Mouse (Mus musculus) kidney, postnatal 10 days (tissue): ENCODE measurements around the gene Ccl7.

Experiments used
- DNase-seq: peaks from one replicate; pipeline ENCODE4 v3.0.0; 2021; ENCODE audit warnings: mixed read lengths

The Ccl7 gene

GRCm38 (mm10) chr11:82045471-82045870 lies at the start of gene Ccl7:
TSS of gene Ccl7 (plus strand) at chr11:82045712.
- DNase-seq: no peak

- DNase-seq: peak; percentile 74
Observed at GRCm38 (mm10) chr11:81996172-81996841, 49.2 kb upstream of the Ccl7 start.

GRCm38 (mm10) chr11:81997085-81997484 lies 48.4 kb upstream of the Ccl7 start:
- DNase-seq: no peak

GRCm38 (mm10) chr11:81998646-81999045 lies 46.9 kb upstream of the Ccl7 start:
- no peak for DNase-seq

GRCm38 (mm10) chr11:81999469-81999868 lies 46.0 kb upstream of the Ccl7 start:
- DNase-seq: no peak

- no peak for DNase-seq
Observed at GRCm38 (mm10) chr11:82000581-82000980, 44.9 kb upstream of the Ccl7 start.

GRCm38 (mm10) chr11:82004810-82005209 lies 40.7 kb upstream of the Ccl7 start:
- DNase-seq: no peak

GRCm38 (mm10) chr11:82006796-82007423 lies 38.6 kb upstream of the Ccl7 start:
- peak; percentile 78 for DNase-seq

- DNase-seq: no peak
Observed at GRCm38 (mm10) chr11:82010115-82010514, 35.4 kb upstream of the Ccl7 start.

- no peak for DNase-seq
Observed at GRCm38 (mm10) chr11:82011411-82012193, 33.9 kb upstream of the Ccl7 start.

- no peak for DNase-seq
Observed at GRCm38 (mm10) chr11:82013756-82014155, 31.8 kb upstream of the Ccl7 start.

GRCm38 (mm10) chr11:82015066-82015465 lies 30.4 kb upstream of the Ccl7 start:
- no peak for DNase-seq

- no peak for DNase-seq
Observed at GRCm38 (mm10) chr11:82016181-82016780, 29.2 kb upstream of the Ccl7 start.

- DNase-seq: no peak
Observed at GRCm38 (mm10) chr11:82019389-82019788, 26.1 kb upstream of the Ccl7 start.

- DNase-seq: no peak
Observed at GRCm38 (mm10) chr11:82019793-82020192, 25.7 kb upstream of the Ccl7 start.

- no peak for DNase-seq
Observed at GRCm38 (mm10) chr11:82021406-82021805, 24.1 kb upstream of the Ccl7 start.

- DNase-seq: no peak
Observed at GRCm38 (mm10) chr11:82022504-82023056, 22.9 kb upstream of the Ccl7 start.

- DNase-seq: no peak
Observed at GRCm38 (mm10) chr11:82023769-82024168, 21.7 kb upstream of the Ccl7 start.

GRCm38 (mm10) chr11:82030171-82030570 lies 15.3 kb upstream of the Ccl7 start:
- DNase-seq: no peak

GRCm38 (mm10) chr11:82032136-82032535 lies 13.4 kb upstream of the Ccl7 start:
- peak; percentile 9 for DNase-seq

GRCm38 (mm10) chr11:82032678-82033344 lies 12.7 kb upstream of the Ccl7 start:
- peak; percentile 83 for DNase-seq

GRCm38 (mm10) chr11:82034446-82034845 lies 11.1 kb upstream of the Ccl7 start:
- no peak for DNase-seq

GRCm38 (mm10) chr11:82035356-82035755 lies 10.2 kb upstream of the Ccl7 start, which contains the start of gene Ccl2:
TSS of gene Ccl2 (plus strand) at chr11:82035571.
- peak; percentile 68 for DNase-seq
